Mouse (Mus musculus): Measurements from ENCODE around the gene Apaf1. TPM values are rescaled to one million over a fixed set of nuclear protein-coding genes. Genes with fewer than 3 reads are reported as not detected.

The Apaf1 gene
- polyA plus RNA-seq, 1 experiment = 53.9 TPM

DNA sequence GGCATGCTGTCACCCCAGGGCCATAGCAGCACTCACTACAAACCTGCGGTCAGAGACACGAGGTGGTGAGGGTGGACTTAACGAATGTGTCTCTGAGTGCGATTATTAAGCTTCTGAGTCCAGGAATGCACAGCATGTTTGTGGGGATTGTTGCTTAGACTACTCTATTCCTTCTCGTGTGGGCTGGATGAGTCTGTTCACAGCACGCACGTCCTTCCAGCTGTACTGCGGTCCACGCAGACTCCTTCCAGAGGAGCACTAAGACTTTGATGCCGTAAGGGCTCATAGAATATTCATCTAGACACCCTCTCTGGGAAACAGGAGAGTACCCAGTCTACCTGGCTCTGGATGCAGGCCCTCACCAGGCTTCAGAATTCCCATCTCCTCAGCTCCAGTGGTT is 114.3 kb downstream of the Apaf1 start:
- Histone ChIP-seq H3K4me1 (ENCODE audit: control insufficient read depth, insufficient read depth, low read length) (peaks cover 18% of the 10 kb centered on the region), H3K27ac (ENCODE audit: insufficient read depth, low read length) (no peak overlapping the region), H3K4me3 (ENCODE audit: insufficient read depth, low read length) (no peak overlapping the region)
- TF ChIP-seq CTCF (IDR thresholded peaks at IDR 0.05; ENCODE audit: borderline replicate concordance, insufficient read depth, low read length) = no peak
- TF ChIP-seq POLR2A (IDR thresholded peaks at IDR 0.05; ENCODE audit: low read depth, low read length) = no peak

DNA sequence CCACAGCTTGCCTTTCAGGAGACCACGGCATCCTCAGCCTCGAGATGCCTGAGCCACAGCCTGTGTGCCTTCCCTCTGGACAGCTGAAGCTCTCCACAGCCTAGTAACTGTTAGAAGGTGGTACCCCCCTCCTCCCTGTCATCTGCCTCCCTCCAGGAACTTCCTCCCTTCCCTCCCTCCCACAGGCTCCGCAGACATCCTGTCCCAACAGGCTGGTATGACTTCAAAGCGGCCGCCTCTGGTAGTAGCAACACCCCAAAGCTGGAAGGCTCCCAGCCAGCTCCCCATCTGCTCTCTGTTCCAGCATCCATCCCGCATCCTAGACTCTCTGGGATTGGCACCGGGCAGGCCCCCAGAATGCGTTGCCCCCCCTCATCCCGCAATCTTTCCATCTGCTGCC is 115.7 kb downstream of the Apaf1 start:
- Histone ChIP-seq H3K4me3 (ENCODE audit: insufficient read depth, low read length) (no peak overlapping the region), H3K27ac (ENCODE audit: insufficient read depth, low read length) (peak overlapping the region; percentile 87), H3K4me1 (ENCODE audit: control insufficient read depth, insufficient read depth, low read length) (peaks cover 18% of the 10 kb centered on the region)
- TF ChIP-seq CTCF (IDR thresholded peaks at IDR 0.05; ENCODE audit: borderline replicate concordance, insufficient read depth, low read length) (no peak), POLR2A (IDR thresholded peaks at IDR 0.05; ENCODE audit: low read depth, low read length) (no peak)

DNA sequence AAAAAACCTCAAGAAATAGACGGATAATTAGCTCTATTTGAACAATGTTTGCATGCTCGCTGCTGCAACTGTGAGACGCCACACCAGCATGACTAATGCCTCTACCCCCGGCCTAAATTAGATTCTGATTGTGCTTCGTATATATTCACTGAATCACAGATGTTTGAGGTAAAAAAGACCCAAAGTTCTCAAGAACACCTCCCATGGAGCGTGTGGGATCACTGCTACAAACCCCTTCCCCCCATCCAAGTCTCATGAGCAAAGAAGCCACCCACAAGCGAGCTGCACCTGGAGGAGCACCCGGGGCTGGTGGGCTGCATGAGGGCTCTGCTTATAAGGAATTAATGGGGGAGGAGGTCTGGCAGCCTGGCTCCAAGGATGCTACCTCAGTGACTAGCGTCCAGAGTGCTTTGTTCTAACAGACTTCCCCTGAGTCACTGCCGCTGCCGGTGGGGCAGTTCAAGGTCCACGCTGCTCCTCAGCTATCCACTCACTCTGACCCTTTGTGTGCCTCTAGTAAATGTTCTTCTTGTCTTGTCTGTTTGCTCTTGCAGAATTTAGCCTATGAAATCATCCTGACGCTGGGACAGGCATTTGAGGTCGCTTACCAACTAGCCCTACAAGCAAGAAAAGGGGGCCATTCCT is 116.8 kb downstream of the Apaf1 start:
- Histone ChIP-seq H3K27ac (ENCODE audit: insufficient read depth, low read length) (peak overlapping the region; percentile 87), H3K4me1 (ENCODE audit: control insufficient read depth, insufficient read depth, low read length) (peaks cover 18% of the 10 kb centered on the region), H3K4me3 (ENCODE audit: insufficient read depth, low read length) (no peak overlapping the region)
- TF ChIP-seq POLR2A (IDR thresholded peaks at IDR 0.05; ENCODE audit: low read depth, low read length) (no peak), CTCF (IDR thresholded peaks at IDR 0.05; ENCODE audit: borderline replicate concordance, insufficient read depth, low read length) (no peak)

DNA sequence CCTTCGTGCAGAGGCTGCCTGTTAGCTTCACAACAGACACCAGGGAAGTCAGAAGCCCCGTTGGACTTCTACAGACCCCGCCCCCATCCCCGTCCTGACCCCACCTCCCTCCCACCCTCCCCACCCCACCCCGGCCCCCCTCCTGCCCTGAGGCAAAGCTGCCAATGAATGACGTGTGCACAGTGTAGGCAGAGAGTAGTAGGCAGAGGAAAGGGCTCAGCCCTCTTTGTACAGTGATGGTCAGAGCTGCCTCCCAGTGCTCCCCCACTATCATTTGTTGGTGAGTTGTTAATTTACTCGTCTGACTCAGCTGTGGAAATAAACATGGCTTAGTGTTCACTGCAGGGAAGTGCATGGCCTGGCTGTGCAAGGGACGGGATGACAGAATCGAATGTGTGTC is 118.1 kb downstream of the Apaf1 start:
- TF ChIP-seq POLR2A (IDR thresholded peaks at IDR 0.05; ENCODE audit: low read depth, low read length) (no peak), CTCF (IDR thresholded peaks at IDR 0.05; ENCODE audit: borderline replicate concordance, insufficient read depth, low read length) (no peak)
- no peak overlapping the region for H3K4me3 ChIP-seq (ENCODE audit: insufficient read depth, low read length)
- H3K27ac ChIP-seq (ENCODE audit: insufficient read depth, low read length) = peak overlapping the region; percentile 77; the same call in 1 of the 2 replicates
- peaks cover 18% of the 10 kb centered on the region for H3K4me1 ChIP-seq (ENCODE audit: control insufficient read depth, insufficient read depth, low read length)

DNA sequence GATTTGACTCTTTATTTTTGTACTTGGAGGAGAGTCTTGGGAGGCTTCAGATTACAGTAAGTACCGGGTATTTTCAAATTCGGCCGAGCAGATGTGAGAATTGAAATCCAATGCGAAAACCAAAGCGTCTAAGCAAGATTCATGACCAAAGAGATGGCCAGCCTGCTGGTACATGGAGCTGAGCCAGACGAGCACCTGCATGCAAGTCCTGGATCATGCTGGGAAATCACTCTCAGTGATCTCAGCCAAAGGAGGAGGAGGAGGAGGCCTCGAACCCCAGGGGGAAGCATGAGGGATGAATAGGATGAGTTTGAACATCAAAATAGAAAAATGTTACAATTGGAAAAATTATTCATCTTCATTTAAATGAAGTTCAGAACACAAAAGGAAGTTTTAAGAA is 122.2 kb downstream of the Apaf1 start:
- H3K4me1 ChIP-seq (ENCODE audit: control insufficient read depth, insufficient read depth, low read length) = peaks cover 8% of the 10 kb centered on the region
- no peak overlapping the region for H3K4me3 ChIP-seq (ENCODE audit: insufficient read depth, low read length)
- TF ChIP-seq CTCF (IDR thresholded peaks at IDR 0.05; ENCODE audit: borderline replicate concordance, insufficient read depth, low read length) = no peak
- TF ChIP-seq POLR2A (IDR thresholded peaks at IDR 0.05; ENCODE audit: low read depth, low read length) = no peak
- H3K27ac ChIP-seq (ENCODE audit: insufficient read depth, low read length) = no peak overlapping the region

- no peaks in the 10 kb centered on the region for H3K4me1 ChIP-seq (ENCODE audit: control insufficient read depth, insufficient read depth, low read length)
- no peak for TF ChIP-seq POLR2A (IDR thresholded peaks at IDR 0.05; ENCODE audit: low read depth, low read length)
- TF ChIP-seq CTCF (IDR thresholded peaks at IDR 0.05; ENCODE audit: borderline replicate concordance, insufficient read depth, low read length) = no peak
- no peak overlapping the region for H3K27ac ChIP-seq (ENCODE audit: insufficient read depth, low read length)
- no peak overlapping the region for H3K4me3 ChIP-seq (ENCODE audit: insufficient read depth, low read length)
Observed at GRCm38 (mm10) chr10:90953821-90954220, 128.7 kb downstream of the Apaf1 start.

- Histone ChIP-seq H3K4me1 (ENCODE audit: control insufficient read depth, insufficient read depth, low read length) (no peaks in the 10 kb centered on the region), H3K27ac (ENCODE audit: insufficient read depth, low read length) (no peak overlapping the region), H3K4me3 (ENCODE audit: insufficient read depth, low read length) (no peak overlapping the region)
- TF ChIP-seq POLR2A (IDR thresholded peaks at IDR 0.05; ENCODE audit: low read depth, low read length) (no peak), CTCF (IDR thresholded peaks at IDR 0.05; ENCODE audit: borderline replicate concordance, insufficient read depth, low read length) (no peak)
Observed at GRCm38 (mm10) chr10:90953103-90953709, 129.4 kb downstream of the Apaf1 start.

DNA sequence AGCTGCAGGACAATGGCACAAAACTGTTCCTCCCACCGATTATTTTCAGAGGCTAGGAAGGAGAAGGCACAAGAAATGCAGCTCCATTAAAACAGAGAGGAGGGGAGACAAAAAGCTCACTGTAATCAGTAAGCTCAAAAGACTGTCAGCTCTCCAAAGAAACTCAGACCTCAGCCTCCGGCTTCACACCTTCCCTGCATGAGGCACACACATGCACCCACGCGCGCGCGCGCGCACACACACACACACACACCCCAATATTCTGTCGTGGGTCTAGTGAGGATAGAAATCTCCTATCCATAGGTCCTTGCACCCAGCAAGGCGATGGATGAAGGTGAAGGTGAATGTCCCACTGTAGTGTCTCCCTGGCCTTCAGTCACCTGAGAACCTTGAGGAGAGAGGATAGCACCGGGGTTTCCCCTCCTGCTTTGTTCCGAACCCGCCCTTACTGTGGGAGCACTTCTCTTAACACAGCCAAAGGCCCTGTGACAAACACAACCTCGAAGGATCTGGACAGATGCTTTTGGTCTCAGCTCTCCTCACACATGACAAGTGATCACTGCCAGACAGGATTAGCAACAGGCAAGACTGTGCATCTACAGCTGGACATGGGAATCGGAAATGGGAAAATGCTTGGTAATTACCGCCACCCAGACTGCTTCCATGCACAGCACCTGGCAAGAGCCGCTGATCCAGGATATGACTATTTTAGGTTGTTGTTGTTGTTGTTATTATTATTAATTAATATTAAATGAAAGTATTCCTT is 134.8 kb downstream of the Apaf1 start:
- no peak for TF ChIP-seq CTCF (IDR thresholded peaks at IDR 0.05; ENCODE audit: borderline replicate concordance, insufficient read depth, low read length)
- TF ChIP-seq POLR2A (IDR thresholded peaks at IDR 0.05; ENCODE audit: low read depth, low read length) = no peak
- Histone ChIP-seq H3K27ac (ENCODE audit: insufficient read depth, low read length) (no peak overlapping the region), H3K4me3 (ENCODE audit: insufficient read depth, low read length) (no peak overlapping the region), H3K4me1 (ENCODE audit: control insufficient read depth, insufficient read depth, low read length) (no peaks in the 10 kb centered on the region)

DNA sequence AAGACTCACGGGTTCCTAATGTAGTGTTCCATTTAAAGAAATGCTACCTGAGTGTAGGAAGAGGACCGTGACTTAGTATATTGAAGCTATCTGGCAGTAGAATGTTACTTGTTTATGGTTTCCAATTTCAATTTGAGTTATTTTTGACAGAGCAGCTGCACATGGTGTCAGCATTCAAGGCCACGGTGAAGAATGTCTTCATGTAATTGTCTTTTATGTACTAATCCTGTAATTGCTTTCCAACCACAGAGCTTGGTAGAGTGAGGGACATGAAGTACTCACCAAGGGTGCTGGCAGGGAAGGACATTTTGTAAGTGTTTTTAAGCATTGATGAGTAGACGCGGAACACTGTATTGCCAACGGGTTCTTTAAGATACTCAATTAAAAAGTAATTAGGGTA is 135.5 kb downstream of the Apaf1 start:
- no peak overlapping the region for H3K4me3 ChIP-seq (ENCODE audit: insufficient read depth, low read length)
- H3K27ac ChIP-seq (ENCODE audit: insufficient read depth, low read length) = no peak overlapping the region
- H3K4me1 ChIP-seq (ENCODE audit: control insufficient read depth, insufficient read depth, low read length) = no peaks in the 10 kb centered on the region
- TF ChIP-seq CTCF (IDR thresholded peaks at IDR 0.05; ENCODE audit: borderline replicate concordance, insufficient read depth, low read length) (no peak), POLR2A (IDR thresholded peaks at IDR 0.05; ENCODE audit: low read depth, low read length) (no peak)
